Mouse (Mus musculus) monocyte, adult 2 months (primary cell): ENCODE data around the gene Gm15293.
"Not testable (repeated sequence)": the region's sequence is repeated elsewhere in the genome, so short reads cannot be mapped to it uniquely, and the experiment has no call there.

Experiments used
- DNase-seq, 2 experiments: peaks; one replicate each; pipeline ENCODE4 v3.0.0; 2022; ENCODE audit warnings: low spot score in 2 of 2, low read depth in 1 of 2

Gene Gm15293

GRCm38 (mm10) chr8:21201261-21201660 lies at the start of gene Gm15293:
TSS of gene Gm15293 (plus strand) at chr8:21201561.
- not testable (repeated sequence) for DNase-seq

DNA sequence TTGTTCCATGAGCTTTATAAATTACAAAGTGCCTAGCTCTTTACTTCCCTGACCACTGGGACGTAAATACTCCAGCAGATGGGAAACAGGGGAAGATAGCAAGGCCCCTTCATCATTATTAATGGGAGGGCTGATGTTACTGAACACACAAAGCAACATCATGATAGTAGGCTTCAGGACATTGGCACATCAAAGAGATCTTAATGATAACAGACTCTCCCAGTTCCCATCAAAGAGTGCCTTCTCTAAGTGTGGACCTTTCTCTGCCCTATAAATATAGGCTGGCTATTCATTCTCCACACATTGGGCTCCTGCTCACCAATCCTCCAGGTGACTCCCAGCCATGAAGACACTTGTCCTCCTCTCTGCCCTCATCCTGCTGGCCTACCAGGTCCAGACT lies 39.4 kb upstream of the Gm15293 start, which contains the start of gene Defa22:
TSS of gene Defa22 (plus strand) at position 301 of the 400 bp plus-strand sequence.
- not testable (repeated sequence) for DNase-seq

- DNase-seq: not testable (repeated sequence)
Measured at GRCm38 (mm10) chr8:21191314-21191713, 10.0 kb upstream of the Gm15293 start, which contains the start of gene Defa31. TSS of gene Defa31 (plus strand) at chr8:21191614.
